Mouse (Mus musculus) midbrain, embryonic 10.5 days (tissue): ENCODE data around the gene Cubn. TPM values are rescaled to one million over a fixed set of nuclear protein-coding genes. Genes with fewer than 3 reads are reported as not detected.

ENCODE experiments used
- DNase-seq: peaks from one replicate; pipeline ENCODE4 v3.0.0-alpha.2; 2017; ENCODE audit warnings: low spot score
- H3K27ac ChIP-seq: fragments of 300-500 bp; sonication (generic); replicated peaks from 2 replicates; pipeline ENCODE4 v1.5.1; 2016; ENCODE audit warnings: mild to moderate bottlenecking
- H3K27me3 ChIP-seq: fragments of 300-500 bp; sonication (generic); 2 replicates; pipeline ENCODE4 v1.6.1; 2016; ENCODE audit warnings: low read depth, mild to moderate bottlenecking; ENCODE audit not compliant: poor library complexity, severe bottlenecking
- H3K36me3 ChIP-seq: fragments of 300-500 bp; sonication (generic); 2 replicates; pipeline ENCODE4 v1.6.1; 2016; ENCODE audit warnings: mild to moderate bottlenecking, moderate library complexity
- H3K4me1 ChIP-seq: fragments of 300-500 bp; sonication (generic); 2 replicates; pipeline ENCODE4 v1.6.1; 2016
- H3K4me3 ChIP-seq: fragments of 300-500 bp; sonication (generic); 2 replicates; pipeline ENCODE4 v1.5.1; 2016; ENCODE audit warnings: mild to moderate bottlenecking, moderate library complexity
- H3K9me3 ChIP-seq: fragments of 300-500 bp; sonication (generic); replicated peaks from 2 replicates; pipeline ENCODE4 v1.6.1; 2016; ENCODE audit warnings: mild to moderate bottlenecking
- WGBS: fragments of 180-500 bp; shearing (Covaris S2); methylation state at CpG from one replicate; pipeline ENCODE4 v1.1.7; 2016; 5-methylcytosine and 5-hydroxymethylcytosine counted together
- polyA plus RNA-seq: library from polyadenylated mRNA; unstranded; fragments of >200 nt; fragmentation: Nextera tagmentation; extraction: Ambion mirVana; gene quantifications from 2 replicates; pipeline ENCODE4 v1.2.1, GENCODE M21; 2016

The Cubn gene
- polyA plus RNA-seq, 1 experiment from 2014 or later, result 0.48 TPM

- Histone ChIP-seq H3K27ac (peak overlapping the region; percentile 88), H3K27me3 (no peaks in the 10 kb centered on the region), H3K9me3 (no peaks in the 10 kb centered on the region), H3K36me3 (no peaks in the 10 kb centered on the region), H3K4me1 (peaks cover 59% of the 10 kb centered on the region), H3K4me3 (peak overlapping the region; percentile 19; the same call in 1 of the 2 replicates)
- DNase-seq, result peak; percentile 85
- WGBS, result 4% methylated on average over 2 of the region's 2 CpGs
Measured at GRCm38 (mm10) chr2:13398955-13399354, 92.7 kb downstream of the Cubn start.

- H3K4me1 ChIP-seq, result peaks cover 60% of the 10 kb centered on the region
- 45% methylated on average over 4 of the region's 4 CpGs for WGBS
- no peaks in the 10 kb centered on the region for H3K27me3 ChIP-seq
- no peaks in the 10 kb centered on the region for H3K9me3 ChIP-seq
- no peak for DNase-seq
- no peaks in the 10 kb centered on the region for H3K36me3 ChIP-seq
- no peak overlapping the region for H3K4me3 ChIP-seq
- peak overlapping the region; percentile 88 for H3K27ac ChIP-seq
Measured at GRCm38 (mm10) chr2:13398551-13398950, 93.1 kb downstream of the Cubn start.

GRCm38 (mm10) chr2:13396124-13396540, 95.5 kb downstream of the Cubn start:
- DNase-seq, result no peak
- H3K4me3 ChIP-seq, result no peak overlapping the region
- WGBS, result 52% methylated on average over 3 of the region's 3 CpGs
- H3K4me1 ChIP-seq, result peaks cover 69% of the 10 kb centered on the region
- no peaks in the 10 kb centered on the region for H3K27me3 ChIP-seq
- H3K36me3 ChIP-seq, result no peaks in the 10 kb centered on the region
- H3K27ac ChIP-seq, result peak overlapping the region; percentile 71
- H3K9me3 ChIP-seq, result no peaks in the 10 kb centered on the region

GRCm38 (mm10) chr2:13391018-13391417, 100.6 kb downstream of the Cubn start:
- WGBS, result 64% methylated on average over 3 of the region's 3 CpGs
- H3K36me3 ChIP-seq, result no peaks in the 10 kb centered on the region
- no peak for DNase-seq
- H3K9me3 ChIP-seq, result no peaks in the 10 kb centered on the region
- H3K27ac ChIP-seq, result peak overlapping the region; percentile 52; the same call in 1 of the 2 replicates
- H3K27me3 ChIP-seq, result no peaks in the 10 kb centered on the region
- peaks cover 54% of the 10 kb centered on the region for H3K4me1 ChIP-seq
- H3K4me3 ChIP-seq, result no peak overlapping the region

GRCm38 (mm10) chr2:13386631-13387030, 105.0 kb downstream of the Cubn start:
- peaks cover 43% of the 10 kb centered on the region for H3K4me1 ChIP-seq
- H3K9me3 ChIP-seq, result no peaks in the 10 kb centered on the region
- no peaks in the 10 kb centered on the region for H3K36me3 ChIP-seq
- peak overlapping the region; percentile 92 for H3K27ac ChIP-seq
- no peaks in the 10 kb centered on the region for H3K27me3 ChIP-seq
- WGBS, result 84% methylated on average over 5 of the region's 5 CpGs
- H3K4me3 ChIP-seq, result no peak overlapping the region
- DNase-seq, result no peak

- 35% methylated on average over 3 of the region's 3 CpGs for WGBS
- Histone ChIP-seq H3K27me3 (no peaks in the 10 kb centered on the region), H3K27ac (peak overlapping the region; percentile 92), H3K4me1 (peaks cover 43% of the 10 kb centered on the region), H3K36me3 (no peaks in the 10 kb centered on the region), H3K4me3 (peak overlapping the region; percentile 14), H3K9me3 (no peaks in the 10 kb centered on the region)
- peak; percentile 61 for DNase-seq
Measured at GRCm38 (mm10) chr2:13385542-13386345, 105.9 kb downstream of the Cubn start.

GRCm38 (mm10) chr2:13384775-13385541, 106.7 kb downstream of the Cubn start:
- DNase-seq, result peak; percentile 66
- WGBS, result 18% methylated on average over 4 of the region's 4 CpGs
- H3K9me3 ChIP-seq, result no peaks in the 10 kb centered on the region
- no peaks in the 10 kb centered on the region for H3K27me3 ChIP-seq
- peak overlapping the region; percentile 92 for H3K27ac ChIP-seq
- H3K36me3 ChIP-seq, result no peaks in the 10 kb centered on the region
- peaks cover 43% of the 10 kb centered on the region for H3K4me1 ChIP-seq
- peak overlapping the region; percentile 14 for H3K4me3 ChIP-seq

GRCm38 (mm10) chr2:13376166-13376565, 115.4 kb downstream of the Cubn start:
- peaks cover 25% of the 10 kb centered on the region for H3K4me1 ChIP-seq
- H3K9me3 ChIP-seq, result no peaks in the 10 kb centered on the region
- no peaks in the 10 kb centered on the region for H3K36me3 ChIP-seq
- WGBS, result 93% methylated on average over 4 of the region's 4 CpGs
- DNase-seq, result no peak
- H3K27ac ChIP-seq, result no peak overlapping the region
- no peak overlapping the region for H3K4me3 ChIP-seq
- no peaks in the 10 kb centered on the region for H3K27me3 ChIP-seq

- Histone ChIP-seq H3K4me1 (peaks cover 44% of the 10 kb centered on the region), H3K27ac (peak overlapping the region; percentile 91), H3K9me3 (no peaks in the 10 kb centered on the region), H3K36me3 (no peaks in the 10 kb centered on the region), H3K27me3 (no peaks in the 10 kb centered on the region), H3K4me3 (no peak overlapping the region)
- DNase-seq, result no peak
- WGBS, result 68% methylated on average over 1 of the region's 1 CpGs
Measured at GRCm38 (mm10) chr2:13373291-13373690, 118.3 kb downstream of the Cubn start.

- no peak for DNase-seq
- H3K4me3 ChIP-seq, result 0 out of 2 replicates have a peak overlapping the region, but pooled peaks have one; percentile 30
- 64% methylated on average over 3 of the region's 3 CpGs for WGBS
- H3K4me1 ChIP-seq, result peaks cover 44% of the 10 kb centered on the region
- no peaks in the 10 kb centered on the region for H3K9me3 ChIP-seq
- H3K27ac ChIP-seq, result peak overlapping the region; percentile 91
- no peaks in the 10 kb centered on the region for H3K36me3 ChIP-seq
- H3K27me3 ChIP-seq, result no peaks in the 10 kb centered on the region
Measured at GRCm38 (mm10) chr2:13372825-13373224, 118.8 kb downstream of the Cubn start.

GRCm38 (mm10) chr2:13372256-13372824, 119.3 kb downstream of the Cubn start:
- H3K9me3 ChIP-seq, result no peaks in the 10 kb centered on the region
- H3K4me1 ChIP-seq, result peaks cover 47% of the 10 kb centered on the region
- DNase-seq, result peak; percentile 85
- peak overlapping the region; percentile 30 for H3K4me3 ChIP-seq
- no peaks in the 10 kb centered on the region for H3K27me3 ChIP-seq
- no peaks in the 10 kb centered on the region for H3K36me3 ChIP-seq
- peak overlapping the region; percentile 91 for H3K27ac ChIP-seq
- WGBS, result 2% methylated on average over 5 of the region's 5 CpGs

- Histone ChIP-seq H3K27ac (peak overlapping the region; percentile 91), H3K36me3 (no peaks in the 10 kb centered on the region), H3K9me3 (no peaks in the 10 kb centered on the region), H3K4me3 (peak overlapping the region; percentile 30), H3K4me1 (peaks cover 48% of the 10 kb centered on the region), H3K27me3 (no peaks in the 10 kb centered on the region)
- WGBS, result 1% methylated on average over 4 of the region's 4 CpGs
- DNase-seq, result no peak
Measured at GRCm38 (mm10) chr2:13371797-13372170, 119.8 kb downstream of the Cubn start.
